Mouse (Mus musculus) embryonic fibroblast, embryonic 13.5 days (primary cell): ENCODE measurements around the gene Olig1.

Experiments used
- CTCF ChIP-seq: IDR thresholded peaks from 2 replicates; pipeline ENCODE4 v1.5.1; 2011; ENCODE audit warnings: mild to moderate bottlenecking, control low read depth, low read length, moderate library complexity, borderline replicate concordance; ENCODE audit not compliant: insufficient read depth
- POLR2A ChIP-seq: IDR thresholded peaks from 2 replicates; pipeline ENCODE4 v1.6.1; 2011; ENCODE audit warnings: low read depth, mild to moderate bottlenecking, control low read depth, low read length, moderate library complexity

GRCm38 (mm10) chr16:91292080-91292479 is 22.5 kb downstream of the Olig1 start:
- TF ChIP-seq CTCF (no peak), POLR2A (no peak)
